Mouse (Mus musculus) left cerebral cortex, adult 8-10 months (tissue): ENCODE results near the gene Col11a2. TPM values are rescaled to one million over a fixed set of nuclear protein-coding genes. Genes with fewer than 3 reads are reported as not detected.

ENCODE experiments used
- DNase-seq, 2 experiments: peaks; one replicate each; pipeline ENCODE4 v3.0.0; 2022; ENCODE audit warnings: low spot score in 2 of 2
- microRNA-seq, 2 experiments: library from miRNA; unstranded; fragments of <30 nt; microRNA quantifications; one replicate each; pipeline ENCODE4 v1.2.0; 2022
- total RNA-seq, 4 experiments: library from RNA; stranded (reverse); gene quantifications; 2 replicates each; pipeline ENCODE4 v1.2.4; 2022

Col11a2 gene
- total RNA-seq, 4 experiments from 2014 or later = 12.6 to 18.0 (median 16.8) TPM

- peak; percentile 77 to 91 for DNase-seq
These were observed 62.4 kb downstream of the Col11a2 start for GRCm38 (mm10) chr17:34101604-34102032.

- no peak for DNase-seq
These were observed 63.6 kb downstream of the Col11a2 start for GRCm38 (mm10) chr17:34102831-34103230.

DNA sequence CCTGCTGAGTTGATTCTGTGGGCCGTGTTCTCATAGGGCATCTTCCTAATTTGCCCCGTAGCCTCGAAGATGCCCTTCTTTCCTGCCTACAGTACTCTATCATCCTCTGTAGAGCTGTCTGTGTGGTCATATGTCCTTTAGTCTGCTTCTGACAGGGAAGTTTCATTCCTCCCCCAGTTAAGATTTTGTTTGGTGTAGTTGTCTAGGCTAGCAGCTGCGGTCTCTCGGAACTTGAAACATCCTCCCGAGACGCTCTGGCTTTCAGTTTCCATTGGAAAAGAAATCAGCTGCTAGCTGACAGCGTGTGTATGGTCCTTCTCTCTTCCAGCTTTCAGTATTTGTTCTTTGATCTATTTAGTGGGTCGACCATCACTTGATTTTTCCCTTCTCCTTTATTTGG lies 65.6 kb downstream of the Col11a2 start:
- DNase-seq = no peak

- DNase-seq = no peak
These were observed 67.3 kb downstream of the Col11a2 start for GRCm38 (mm10) chr17:34106555-34106954.

DNA sequence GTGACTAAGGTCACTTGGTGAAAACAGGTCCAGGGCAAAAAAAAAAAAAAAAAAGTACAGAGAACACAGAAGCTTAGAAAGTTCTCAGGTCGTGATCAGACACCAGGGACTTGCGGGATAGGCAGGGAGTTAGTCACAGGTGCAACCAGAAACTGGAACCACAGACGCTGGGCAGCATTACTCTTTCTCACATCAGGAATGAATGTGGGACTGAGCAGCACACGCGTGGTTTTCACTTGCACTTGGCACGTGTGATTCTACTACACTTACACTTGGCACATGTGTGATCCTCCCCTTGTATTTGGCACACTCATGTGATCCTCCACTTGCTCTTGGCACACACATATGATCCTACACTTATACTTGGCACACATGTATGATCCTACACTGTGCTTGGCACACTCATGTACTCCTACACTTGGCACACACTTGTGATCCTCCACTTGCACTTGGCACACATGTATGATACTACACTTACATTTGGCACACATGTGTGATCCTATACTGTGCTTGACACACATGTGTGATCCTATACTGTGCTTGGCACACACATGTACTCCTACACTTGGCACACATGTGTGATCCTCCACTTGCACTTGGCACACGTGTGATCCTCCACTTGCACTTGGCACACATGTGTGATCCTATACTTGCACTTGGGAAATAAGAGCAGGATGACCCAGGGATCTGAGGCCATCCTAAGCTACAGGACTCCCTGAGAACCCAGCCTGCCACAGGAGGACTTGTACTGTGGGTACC lies 68.1 kb downstream of the Col11a2 start:
- no peak for DNase-seq

DNA sequence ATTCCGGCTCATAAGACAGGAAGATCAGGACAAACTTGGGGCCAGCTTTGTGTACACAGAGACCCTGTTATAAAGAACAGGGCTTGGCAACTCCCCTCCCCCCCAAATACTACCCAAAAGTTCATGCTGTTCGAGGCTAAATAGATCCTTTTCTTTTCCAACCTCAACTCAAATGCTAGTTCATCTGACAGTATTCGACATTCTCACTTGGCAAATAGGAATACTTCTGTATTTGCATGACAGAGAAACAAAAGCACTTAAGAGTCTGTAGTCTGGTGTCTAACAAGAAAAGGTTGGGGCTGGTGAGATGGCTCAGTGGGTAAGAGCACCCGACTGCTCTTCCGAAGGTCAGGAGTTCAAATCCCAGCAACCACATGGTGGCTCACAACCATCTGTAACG lies 69.2 kb downstream of the Col11a2 start:
- no peak for DNase-seq

GRCm38 (mm10) chr17:34109038-34109805 lies 70.0 kb downstream of the Col11a2 start:
- DNase-seq = no peak

- DNase-seq = no peak
These were observed 70.6 kb downstream of the Col11a2 start for GRCm38 (mm10) chr17:34109806-34110195.

DNA sequence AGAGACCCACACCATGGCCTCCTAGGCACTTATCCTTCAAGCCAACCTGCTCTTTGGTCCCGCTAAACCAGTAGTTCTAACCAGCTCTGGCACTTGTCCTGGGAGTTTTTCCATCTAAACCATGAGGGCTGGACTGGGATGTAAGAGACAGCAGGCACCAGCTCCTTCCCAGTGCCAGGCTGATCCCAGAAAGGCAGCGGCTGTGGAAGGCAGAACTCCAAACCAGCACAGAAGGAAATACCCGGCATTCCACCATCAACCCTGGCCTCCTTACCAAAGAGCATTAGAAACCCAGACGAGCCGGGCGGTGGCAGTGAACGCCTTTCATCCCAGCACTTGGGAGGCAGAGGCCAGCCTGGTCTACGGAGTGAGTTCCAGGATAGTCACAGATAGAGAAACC lies 71.1 kb downstream of the Col11a2 start:
- no peak for DNase-seq

- no peak for DNase-seq
These were observed 74.9 kb downstream of the Col11a2 start for GRCm38 (mm10) chr17:34114114-34114513.

Small RNA genes lying within 50 kb of the gene (microRNA-seq; reads per million reads assigned to microRNA genes)
- gene Mir219a-1 = 0 reads per million in 2 experiments
- gene Mir219c = 0 reads per million in 2 experiments

Other genes starting within 250 kb of the Col11a2 start
- 10 to 100 TPM; 27.6 to 33.8 (median 31.5) TPM for gene Kank3, start 228.9 kb upstream of the Col11a2 start, total RNA-seq
- 100 to 1,000 TPM; 672 to 810 (median 775) TPM for gene Rps28, start 214.9 kb upstream of the Col11a2 start, total RNA-seq
- gene Ndufa7, start 214.9 kb upstream of the Col11a2 start, total RNA-seq = 100 to 1,000 TPM; 193 to 206 (median 201) TPM
- gene Cd320, start 196.3 kb upstream of the Col11a2 start, total RNA-seq = 10 to 100 TPM; 23.3 to 27.1 (median 24.8) TPM
- not detected for gene Gm7029, start 165.6 kb upstream of the Col11a2 start, total RNA-seq
- gene Kifc1, start 148.8 kb upstream of the Col11a2 start, total RNA-seq = 1 to 10 TPM; 2.0 to 3.0 (median 2.9) TPM
- gene Platr17, start 134.3 kb upstream of the Col11a2 start, total RNA-seq = 1 to 10 TPM in 2 of 4 experiments, not detected in 2; 1.3 to 1.6 TPM
- 10 to 100 TPM; 24.0 to 31.9 (median 27.1) TPM for gene Daxx, start 130.0 kb upstream of the Col11a2 start, total RNA-seq
- 10 to 100 TPM; 53.0 to 74.3 (median 56.5) TPM for gene Tapbp, start 123.5 kb upstream of the Col11a2 start, total RNA-seq
- gene Zbtb22, start 123.5 kb upstream of the Col11a2 start, total RNA-seq = 10 to 100 TPM; 36.8 to 44.6 (median 41.3) TPM
- 10 to 100 TPM; 48.9 to 73.4 (median 60.6) TPM for gene Rgl2, start 109.9 kb upstream of the Col11a2 start, total RNA-seq
- gene Pfdn6, start 99.1 kb upstream of the Col11a2 start, total RNA-seq = 100 to 1,000 TPM in 1 of 4 experiments, 10 to 100 TPM in 3; 81.6 to 112 (median 95.7) TPM
- gene Wdr46, start 98.8 kb upstream of the Col11a2 start, total RNA-seq = 10 to 100 TPM; 10.9 to 14.7 (median 13.7) TPM
- 1 to 10 TPM; 5.8 to 6.9 (median 6.2) TPM for gene B3galt4, start 87.9 kb upstream of the Col11a2 start, total RNA-seq
- 10 to 100 TPM; 70.6 to 79.6 (median 72.8) TPM for gene Vps52, start 83.6 kb upstream of the Col11a2 start, total RNA-seq
- 100 to 1,000 TPM; 328 to 351 (median 339) TPM for gene Rps18, start 83.4 kb upstream of the Col11a2 start, total RNA-seq
- gene H2-K1, start 39.1 kb upstream of the Col11a2 start, total RNA-seq = 10 to 100 TPM; 31.2 to 66.9 (median 50.2) TPM
- 10 to 100 TPM; 31.4 to 43.5 (median 36.1) TPM for gene Ring1, start 14.8 kb upstream of the Col11a2 start, total RNA-seq
- gene H2-Ke6, start 11.4 kb upstream of the Col11a2 start, total RNA-seq = 10 to 100 TPM; 45.6 to 50.2 (median 46.4) TPM
- gene Slc39a7, start 7.8 kb upstream of the Col11a2 start, total RNA-seq = 10 to 100 TPM; 91.2 to 98.6 (median 95.0) TPM
- gene Rxrb, start 7.6 kb upstream of the Col11a2 start, total RNA-seq = 10 to 100 TPM; 72.8 to 87.6 (median 78.1) TPM
- gene H2-Oa, start 52.9 kb downstream of the Col11a2 start, total RNA-seq = 1 to 10 TPM in 2 of 4 experiments, under 1 TPM in 1, not detected in 1; 0.44 to 2.2 (median 1.7) TPM
- gene H2-DMa, start 80.1 kb downstream of the Col11a2 start, total RNA-seq = 10 to 100 TPM; 20.7 to 35.3 (median 30.7) TPM
- gene Brd2, start 83.2 kb downstream of the Col11a2 start, total RNA-seq = 100 to 1,000 TPM; 181 to 210 (median 190) TPM
- 1 to 10 TPM in 3 of 4 experiments, under 1 TPM in 1; 0.84 to 3.5 (median 2.0) TPM for gene H2-DMb2, start 103.9 kb downstream of the Col11a2 start, total RNA-seq
- gene H2-DMb1, start 113.6 kb downstream of the Col11a2 start, total RNA-seq = 1 to 10 TPM; 2.2 to 7.1 (median 3.5) TPM
- 1 to 10 TPM; 3.0 to 8.6 (median 4.6) TPM for gene Tap1, start 148.1 kb downstream of the Col11a2 start, total RNA-seq
- 1 to 10 TPM; 2.6 to 3.2 (median 3.0) TPM for gene Psmb9, start 148.3 kb downstream of the Col11a2 start, total RNA-seq
- gene Psmb8, start 158.3 kb downstream of the Col11a2 start, total RNA-seq = 10 to 100 TPM in 1 of 4 experiments, 1 to 10 TPM in 3; 4.0 to 12.1 (median 7.1) TPM
- 10 to 100 TPM; 10.2 to 18.0 (median 16.3) TPM for gene Tap2, start 164.1 kb downstream of the Col11a2 start, total RNA-seq
- gene H2-Ob, start 199.5 kb downstream of the Col11a2 start, total RNA-seq = 1 to 10 TPM in 2 of 4 experiments, under 1 TPM in 2; 0.54 to 1.3 (median 0.90) TPM
- 10 to 100 TPM in 2 of 4 experiments, 1 to 10 TPM in 2; 2.4 to 30.3 (median 11.7) TPM for gene H2-Ab1, start 218.3 kb downstream of the Col11a2 start, total RNA-seq
- gene H2-Aa, start 248.4 kb downstream of the Col11a2 start, total RNA-seq = 10 to 100 TPM in 2 of 4 experiments, 1 to 10 TPM in 2; 3.4 to 37.3 (median 13.3) TPM